Mouse (Mus musculus) forebrain, embryonic 12.5 days (tissue): ENCODE data around the gene Mttp. TPM values are rescaled to one million over a fixed set of nuclear protein-coding genes. Genes with fewer than 3 reads are reported as not detected.
A peak's percentile ranks its signal among the peaks of the same experiment; 100 is the strongest.

Source experiments
- ATAC-seq: fragments of 200-750 bp; cut with Nextera tagmentation; 2 replicates; pipeline ENCODE4 v1.8.0; 2017; ENCODE audit warnings: moderate TSS enrichment; ENCODE audit not compliant: low FRiP score
- H3K27ac ChIP-seq: fragments of 300-500 bp; sonication (generic); 2 replicates; pipeline ENCODE4 v1.5.1; 2016; ENCODE audit warnings: mild to moderate bottlenecking
- H3K27me3 ChIP-seq: fragments of 300-500 bp; sonication (generic); 2 replicates; pipeline ENCODE4 v1.6.1; 2016; ENCODE audit warnings: mild to moderate bottlenecking
- H3K36me3 ChIP-seq: fragments of 300-500 bp; sonication (generic); replicated peaks from 2 replicates; pipeline ENCODE4 v1.6.1; 2016; ENCODE audit warnings: mild to moderate bottlenecking
- H3K4me1 ChIP-seq: fragments of 300-500 bp; sonication (generic); 2 replicates; pipeline ENCODE4 v1.6.1; 2016
- H3K4me2 ChIP-seq: fragments of 300-500 bp; sonication (generic); 2 replicates; pipeline ENCODE4 v1.6.1; 2016; ENCODE audit warnings: mild to moderate bottlenecking, moderate library complexity
- H3K4me3 ChIP-seq: fragments of 300-500 bp; sonication (generic); replicated peaks from 2 replicates; pipeline ENCODE4 v1.5.1; 2016; ENCODE audit warnings: mild to moderate bottlenecking
- H3K9ac ChIP-seq: fragments of 300-500 bp; sonication (generic); 2 replicates; pipeline ENCODE4 v1.6.1; 2016; ENCODE audit warnings: mild to moderate bottlenecking
- H3K9me3 ChIP-seq: fragments of 300-500 bp; sonication (generic); 2 replicates; pipeline ENCODE4 v1.6.1; 2016
- WGBS: fragments of 180-500 bp; shearing (Covaris S2); methylation state at CpG from one replicate; pipeline ENCODE4 v1.1.7; 2016; 5-methylcytosine and 5-hydroxymethylcytosine counted together
- polyA plus RNA-seq: library from polyadenylated mRNA; unstranded; fragments of >200 nt; fragmentation: Nextera tagmentation; extraction: Ambion mirVana; gene quantifications from 2 replicates; pipeline ENCODE4 v1.2.1, GENCODE M21; 2016

Gene Mttp
- polyA plus RNA-seq, 1 experiment from 2014 or later, result 14.1 TPM

DNA sequence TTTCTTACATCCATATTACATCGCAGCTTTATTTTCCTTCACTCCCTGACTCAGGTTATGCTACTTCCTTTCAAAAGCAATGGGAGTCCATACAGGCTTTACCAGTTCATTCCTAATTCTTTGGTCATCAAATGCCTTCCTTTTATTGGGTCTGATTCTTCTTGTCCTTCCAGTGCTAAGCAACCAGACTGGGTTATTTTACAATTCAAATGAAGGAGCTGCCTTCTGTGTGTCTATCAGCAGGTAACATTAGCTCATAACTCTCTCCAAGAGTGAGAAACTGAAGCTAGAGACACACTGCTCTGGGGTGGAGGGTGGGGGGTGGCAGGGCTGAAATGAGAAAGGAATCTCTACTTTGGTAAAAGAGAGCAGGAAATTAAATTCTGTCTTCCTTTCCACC, 14.1 kb downstream of the Mttp start:
- no peaks in the 10 kb centered on the region for H3K27me3 ChIP-seq
- H3K9me3 ChIP-seq, result no peaks in the 10 kb centered on the region
- no peaks in the 10 kb centered on the region for H3K36me3 ChIP-seq
- H3K4me1 ChIP-seq, result peaks cover 13% of the 10 kb centered on the region
- H3K4me3 ChIP-seq, result no peak overlapping the region
- H3K4me2 ChIP-seq, result no peak overlapping the region
- ATAC-seq, result no peak
- 53% methylated on average over 1 of the region's 1 CpGs for WGBS
- H3K27ac ChIP-seq, result no peak overlapping the region
- no peak overlapping the region for H3K9ac ChIP-seq

GRCm38 (mm10) chr3:138129110-138129509, 15.7 kb downstream of the Mttp start:
- no peak for ATAC-seq
- no peaks in the 10 kb centered on the region for H3K36me3 ChIP-seq
- H3K9ac ChIP-seq, result no peak overlapping the region
- no peaks in the 10 kb centered on the region for H3K9me3 ChIP-seq
- H3K4me1 ChIP-seq, result peaks cover 13% of the 10 kb centered on the region
- H3K27me3 ChIP-seq, result no peaks in the 10 kb centered on the region
- H3K4me2 ChIP-seq, result no peak overlapping the region
- H3K27ac ChIP-seq, result no peak overlapping the region
- H3K4me3 ChIP-seq, result no peak overlapping the region
- 96% methylated on average over 6 of the region's 6 CpGs for WGBS

DNA sequence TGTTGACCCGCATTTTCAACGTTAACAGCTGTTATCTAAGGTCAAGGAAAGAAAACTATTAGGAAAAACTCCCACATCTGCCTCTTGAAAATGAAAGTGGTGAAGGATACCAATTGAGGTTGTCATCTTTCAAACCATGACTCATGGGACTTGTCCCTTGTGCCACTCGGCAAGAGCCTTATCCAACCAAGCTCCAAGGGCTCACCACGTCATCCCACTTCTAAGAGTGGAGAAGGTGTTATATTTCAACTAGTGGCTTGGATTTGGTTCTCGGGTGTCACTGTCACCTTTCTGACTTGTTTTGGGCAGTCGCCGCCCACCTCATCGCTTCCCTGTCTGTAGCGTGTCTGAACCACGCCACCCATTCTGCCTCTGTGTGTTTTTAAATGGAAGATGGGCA, 20.9 kb downstream of the Mttp start:
- WGBS, result 93% methylated on average over 10 of the region's 10 CpGs
- Histone ChIP-seq H3K9me3 (no peaks in the 10 kb centered on the region), H3K9ac (no peak overlapping the region), H3K4me2 (no peak overlapping the region), H3K27me3 (no peaks in the 10 kb centered on the region), H3K4me3 (no peak overlapping the region), H3K4me1 (no peaks in the 10 kb centered on the region), H3K36me3 (no peaks in the 10 kb centered on the region), H3K27ac (no peak overlapping the region)
- no peak for ATAC-seq

- Histone ChIP-seq H3K4me2 (no peak overlapping the region), H3K27me3 (no peaks in the 10 kb centered on the region), H3K4me1 (no peaks in the 10 kb centered on the region), H3K9ac (no peak overlapping the region), H3K36me3 (no peaks in the 10 kb centered on the region), H3K4me3 (no peak overlapping the region), H3K27ac (no peak overlapping the region), H3K9me3 (no peaks in the 10 kb centered on the region)
- 94% methylated on average over 2 of the region's 2 CpGs for WGBS
- ATAC-seq, result no peak
These were observed 23.3 kb downstream of the Mttp start for GRCm38 (mm10) chr3:138121461-138121860.

GRCm38 (mm10) chr3:138119444-138120105, 25.2 kb downstream of the Mttp start:
- no peaks in the 10 kb centered on the region for H3K9me3 ChIP-seq
- H3K9ac ChIP-seq, result no peak overlapping the region
- H3K4me2 ChIP-seq, result no peak overlapping the region
- H3K27ac ChIP-seq, result no peak overlapping the region
- 95% methylated on average over 16 of the region's 16 CpGs for WGBS
- H3K36me3 ChIP-seq, result no peaks in the 10 kb centered on the region
- no peaks in the 10 kb centered on the region for H3K27me3 ChIP-seq
- ATAC-seq, result no peak
- no peak overlapping the region for H3K4me3 ChIP-seq
- no peaks in the 10 kb centered on the region for H3K4me1 ChIP-seq

DNA sequence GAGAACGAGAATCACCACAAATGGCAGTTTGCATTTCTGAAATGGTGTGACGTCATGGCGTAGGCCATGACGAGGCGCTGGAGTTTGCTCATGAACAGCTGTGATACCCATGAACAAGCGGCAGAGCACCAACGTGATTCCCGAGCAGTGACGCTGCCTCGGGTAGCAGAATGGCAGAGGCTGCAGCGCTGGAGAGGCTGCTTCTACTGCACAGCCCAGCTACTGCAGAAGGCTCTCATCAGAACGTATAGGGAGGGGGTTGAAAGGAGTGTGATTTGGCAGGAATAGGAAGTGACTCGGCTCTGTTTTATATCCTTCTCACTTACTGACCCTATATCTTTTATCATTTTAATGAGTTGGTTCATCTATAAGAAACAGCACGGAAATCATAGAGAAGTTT, 25.9 kb downstream of the Mttp start:
- 82% methylated on average over 14 of the region's 14 CpGs for WGBS
- H3K4me3 ChIP-seq, result no peak overlapping the region
- H3K4me2 ChIP-seq, result no peak overlapping the region
- H3K4me1 ChIP-seq, result no peaks in the 10 kb centered on the region
- no peaks in the 10 kb centered on the region for H3K36me3 ChIP-seq
- H3K27ac ChIP-seq, result no peak overlapping the region
- H3K27me3 ChIP-seq, result no peaks in the 10 kb centered on the region
- no peak for ATAC-seq
- H3K9ac ChIP-seq, result no peak overlapping the region
- no peaks in the 10 kb centered on the region for H3K9me3 ChIP-seq

GRCm38 (mm10) chr3:138118392-138118791, 26.4 kb downstream of the Mttp start:
- Histone ChIP-seq H3K4me1 (no peaks in the 10 kb centered on the region), H3K9me3 (no peaks in the 10 kb centered on the region), H3K9ac (no peak overlapping the region), H3K27me3 (no peaks in the 10 kb centered on the region), H3K27ac (no peak overlapping the region), H3K4me2 (no peak overlapping the region), H3K36me3 (no peaks in the 10 kb centered on the region), H3K4me3 (no peak overlapping the region)
- no peak for ATAC-seq
- WGBS, result 80% methylated on average over 6 of the region's 6 CpGs

- no peaks in the 10 kb centered on the region for H3K4me1 ChIP-seq
- 91% methylated on average over 4 of the region's 4 CpGs for WGBS
- H3K9me3 ChIP-seq, result no peaks in the 10 kb centered on the region
- H3K27me3 ChIP-seq, result no peaks in the 10 kb centered on the region
- no peak overlapping the region for H3K9ac ChIP-seq
- ATAC-seq, result no peak
- no peak overlapping the region for H3K4me2 ChIP-seq
- no peak overlapping the region for H3K4me3 ChIP-seq
- no peaks in the 10 kb centered on the region for H3K36me3 ChIP-seq
- H3K27ac ChIP-seq, result no peak overlapping the region
These were observed 27.9 kb downstream of the Mttp start for GRCm38 (mm10) chr3:138116871-138117270.

GRCm38 (mm10) chr3:138114106-138114505, 30.7 kb downstream of the Mttp start:
- WGBS, result 88% methylated on average over 17 of the region's 17 CpGs
- H3K4me1 ChIP-seq, result no peaks in the 10 kb centered on the region
- H3K27me3 ChIP-seq, result no peaks in the 10 kb centered on the region
- 0 out of 2 replicates have a peak, but pooled peaks have one; percentile 17 for ATAC-seq
- H3K36me3 ChIP-seq, result no peaks in the 10 kb centered on the region
- no peak overlapping the region for H3K9ac ChIP-seq
- no peak overlapping the region for H3K4me2 ChIP-seq
- H3K27ac ChIP-seq, result no peak overlapping the region
- H3K9me3 ChIP-seq, result no peaks in the 10 kb centered on the region
- no peak overlapping the region for H3K4me3 ChIP-seq

DNA sequence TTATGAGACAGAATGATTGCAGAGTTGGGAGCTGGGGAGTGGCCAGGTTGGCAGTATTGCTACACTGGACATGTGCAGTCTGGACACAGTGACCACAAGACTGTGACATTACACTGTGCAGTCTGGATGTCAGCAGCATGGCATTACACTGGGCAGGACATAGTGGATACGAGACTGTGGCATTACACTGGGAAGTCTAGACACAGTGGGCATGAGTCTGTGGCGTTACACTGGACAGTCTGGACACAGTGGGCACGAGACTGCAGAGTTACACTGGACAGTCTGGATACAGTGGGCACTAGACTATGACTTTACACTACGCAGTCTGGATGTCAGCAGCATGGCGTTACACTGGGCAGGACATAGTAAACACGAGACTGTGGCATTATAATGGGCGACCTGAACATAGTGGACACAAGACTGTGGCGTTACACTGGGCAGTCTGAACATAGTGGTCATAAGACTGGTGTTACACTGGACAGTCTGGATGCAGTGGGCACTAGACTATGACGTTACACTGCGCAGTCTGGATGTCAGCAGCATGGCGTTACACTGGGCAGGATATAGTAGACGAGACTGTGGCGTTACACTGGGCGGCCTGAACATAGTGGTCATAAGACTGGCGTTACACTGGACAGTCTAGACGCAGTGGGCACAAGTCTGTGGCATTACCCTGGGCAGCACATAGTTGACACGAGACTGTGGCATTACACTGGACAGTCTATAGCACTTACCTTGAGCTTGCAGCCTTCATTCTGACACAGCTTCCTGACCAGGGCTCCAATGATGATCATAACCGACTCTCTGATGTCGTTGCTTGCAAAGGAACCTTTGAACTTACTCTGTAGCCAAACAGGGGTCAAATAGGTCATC, 33.6 kb downstream of the Mttp start:
- 92% methylated on average over 19 of the region's 19 CpGs for WGBS

GRCm38 (mm10) chr3:138106887-138107286, 37.9 kb downstream of the Mttp start:
- WGBS, result 96% methylated on average over 10 of the region's 10 CpGs
- no peaks in the 10 kb centered on the region for H3K4me1 ChIP-seq

More for the DNA sequence above, 33.6 kb downstream of the Mttp start:
- Histone ChIP-seq H3K4me1 (no peaks in the 10 kb centered on the region), H3K27me3 (no peaks in the 10 kb centered on the region), H3K36me3 (no peaks in the 10 kb centered on the region), H3K9ac (no peak overlapping the region), H3K27ac (no peak overlapping the region), H3K4me2 (no peak overlapping the region), H3K4me3 (no peak overlapping the region), H3K9me3 (no peaks in the 10 kb centered on the region)
- ATAC-seq, result no peak

DNA sequence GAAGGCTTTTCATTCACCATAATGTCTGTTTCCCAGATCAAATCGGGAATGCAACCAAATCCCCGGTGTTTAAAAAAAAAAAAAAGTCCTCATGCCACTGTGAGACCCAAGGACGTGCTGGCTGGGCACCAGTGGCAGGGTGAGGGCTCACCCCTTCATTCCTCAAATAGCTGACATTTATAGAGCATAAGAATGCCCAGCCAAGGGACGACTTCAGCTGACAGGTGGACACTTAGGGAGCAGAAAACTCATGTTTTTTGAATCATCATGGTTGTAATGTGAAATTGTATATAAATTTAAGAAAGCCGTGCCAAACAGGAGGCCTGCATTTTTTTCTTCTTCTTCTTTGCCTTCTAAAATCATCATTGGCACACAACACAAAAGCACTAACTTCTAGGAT, 39.7 kb downstream of the Mttp start:
- Histone ChIP-seq H3K4me3 (no peak overlapping the region), H3K9ac (no peak overlapping the region), H3K27ac (no peak overlapping the region), H3K4me1 (no peaks in the 10 kb centered on the region), H3K9me3 (no peaks in the 10 kb centered on the region), H3K27me3 (no peaks in the 10 kb centered on the region), H3K4me2 (no peak overlapping the region), H3K36me3 (no peaks in the 10 kb centered on the region)
- 78% methylated on average over 5 of the region's 5 CpGs for WGBS
- no peak for ATAC-seq

More at GRCm38 (mm10) chr3:138106887-138107286, 37.9 kb downstream of the Mttp start:
- Histone ChIP-seq H3K9ac (no peak overlapping the region), H3K4me2 (no peak overlapping the region), H3K36me3 (no peaks in the 10 kb centered on the region), H3K9me3 (no peaks in the 10 kb centered on the region), H3K4me3 (no peak overlapping the region), H3K27me3 (no peaks in the 10 kb centered on the region), H3K27ac (no peak overlapping the region)
- no peak for ATAC-seq

DNA sequence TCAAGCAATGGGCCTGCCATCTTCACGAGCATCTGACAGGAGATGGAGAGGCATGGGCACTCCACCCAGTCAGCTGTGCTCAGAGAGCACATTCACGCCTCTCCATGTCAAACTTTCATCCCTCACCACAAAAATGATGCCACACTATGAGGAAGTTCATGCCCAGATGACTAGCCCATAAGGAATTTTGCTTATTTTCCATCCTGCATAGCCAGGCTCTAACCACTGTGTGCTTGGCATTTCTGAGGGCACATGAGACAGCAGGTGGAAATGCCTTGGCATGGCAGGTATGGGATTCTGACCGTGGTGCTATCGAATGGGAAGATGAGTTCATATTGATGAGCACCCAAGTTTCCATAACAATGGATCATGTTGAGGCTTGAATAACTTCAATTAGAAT, 41.1 kb downstream of the Mttp start:
- ATAC-seq, result no peak
- H3K4me2 ChIP-seq, result no peak overlapping the region
- H3K4me3 ChIP-seq, result no peak overlapping the region
- H3K27ac ChIP-seq, result no peak overlapping the region
- no peaks in the 10 kb centered on the region for H3K4me1 ChIP-seq
- H3K9me3 ChIP-seq, result no peaks in the 10 kb centered on the region
- no peaks in the 10 kb centered on the region for H3K36me3 ChIP-seq
- no peaks in the 10 kb centered on the region for H3K27me3 ChIP-seq
- H3K9ac ChIP-seq, result no peak overlapping the region
- 96% methylated on average over 4 of the region's 4 CpGs for WGBS
